Mouse (Mus musculus) limb, embryonic 13.5 days (tissue): Measurements from ENCODE around the gene Sap30. TPM values are rescaled to one million over a fixed set of nuclear protein-coding genes. Genes with fewer than 3 reads are reported as not detected.

Experiments used
- ATAC-seq: fragments of 200-750 bp; cut with Nextera tagmentation; 2 replicates; pipeline ENCODE4 v1.8.0; 2017; ENCODE audit warnings: low read depth, moderate number of reproducible peaks, moderate TSS enrichment; ENCODE audit not compliant: low FRiP score
- H3K27ac ChIP-seq: fragments of 300-500 bp; sonication (generic); 2 replicates; pipeline ENCODE4 v1.5.1; 2015; ENCODE audit warnings: inconsistent platforms, mild to moderate bottlenecking, moderate library complexity
- H3K27me3 ChIP-seq: fragments of 300-500 bp; sonication (generic); 2 replicates; pipeline ENCODE4 v1.6.1; 2015; ENCODE audit warnings: mild to moderate bottlenecking, inconsistent platforms
- H3K36me3 ChIP-seq: fragments of 300-500 bp; sonication (generic); 2 replicates; pipeline ENCODE4 v1.6.1; 2015; ENCODE audit warnings: inconsistent platforms, mild to moderate bottlenecking, moderate library complexity
- H3K4me1 ChIP-seq: fragments of 300-500 bp; sonication (generic); 2 replicates; pipeline ENCODE4 v1.6.1; 2015; ENCODE audit warnings: inconsistent platforms
- H3K4me2 ChIP-seq: fragments of 300-500 bp; sonication (generic); replicated peaks from 2 replicates; pipeline ENCODE4 v1.6.1; 2015; ENCODE audit warnings: inconsistent platforms, mild to moderate bottlenecking, moderate library complexity
- H3K4me3 ChIP-seq: fragments of 300-500 bp; sonication (generic); 2 replicates; pipeline ENCODE4 v1.5.1; 2015; ENCODE audit warnings: moderate library complexity, mild to moderate bottlenecking, inconsistent platforms
- H3K9ac ChIP-seq: fragments of 300-500 bp; sonication (generic); 2 replicates; pipeline ENCODE4 v1.6.1; 2015; ENCODE audit warnings: mild to moderate bottlenecking, inconsistent platforms
- H3K9me3 ChIP-seq: fragments of 300-500 bp; sonication (generic); 2 replicates; pipeline ENCODE4 v1.6.1; 2016; ENCODE audit warnings: inconsistent platforms
- WGBS: fragments of 180-500 bp; shearing (Covaris S2); methylation state at CpG from one replicate; pipeline ENCODE4 v1.1.7; 2015; 5-methylcytosine and 5-hydroxymethylcytosine counted together
- polyA plus RNA-seq: library from polyadenylated mRNA; unstranded; fragments of >200 nt; fragmentation: Nextera tagmentation; extraction: Ambion mirVana; gene quantifications from 2 replicates; pipeline ENCODE4 v1.2.1, GENCODE M21; 2015

Sap30 gene
- polyA plus RNA-seq, 1 experiment from 2014 or later, result 40.7 TPM

GRCm38 (mm10) chr8:57489366-57489765, 1.7 kb upstream of the Sap30 start:
- Histone ChIP-seq H3K4me2 (no peak overlapping the region), H3K9ac (no peak overlapping the region), H3K27ac (no peak overlapping the region), H3K9me3 (no peaks in the 10 kb centered on the region), H3K4me1 (peaks cover 13% of the 10 kb centered on the region), H3K36me3 (no peaks in the 10 kb centered on the region), H3K4me3 (no peak overlapping the region), H3K27me3 (no peaks in the 10 kb centered on the region)
- ATAC-seq, result no peak
- WGBS, result 100% methylated on average over 1 of the region's 1 CpGs

GRCm38 (mm10) chr8:57488312-57488765, 679 bp upstream of the Sap30 start:
- H3K4me2 ChIP-seq, result peak overlapping the region; percentile 82
- no peaks in the 10 kb centered on the region for H3K27me3 ChIP-seq
- peaks cover 4% of the 10 kb centered on the region for H3K36me3 ChIP-seq
- peak; percentile 12 for ATAC-seq
- peaks cover 13% of the 10 kb centered on the region for H3K4me1 ChIP-seq
- peak overlapping the region; percentile 87 for H3K4me3 ChIP-seq
- H3K27ac ChIP-seq, result peak overlapping the region; percentile 97
- WGBS, result under 1% methylated on average over 25 of the region's 25 CpGs
- H3K9ac ChIP-seq, result peak overlapping the region; percentile 68
- H3K9me3 ChIP-seq, result no peaks in the 10 kb centered on the region

DNA sequence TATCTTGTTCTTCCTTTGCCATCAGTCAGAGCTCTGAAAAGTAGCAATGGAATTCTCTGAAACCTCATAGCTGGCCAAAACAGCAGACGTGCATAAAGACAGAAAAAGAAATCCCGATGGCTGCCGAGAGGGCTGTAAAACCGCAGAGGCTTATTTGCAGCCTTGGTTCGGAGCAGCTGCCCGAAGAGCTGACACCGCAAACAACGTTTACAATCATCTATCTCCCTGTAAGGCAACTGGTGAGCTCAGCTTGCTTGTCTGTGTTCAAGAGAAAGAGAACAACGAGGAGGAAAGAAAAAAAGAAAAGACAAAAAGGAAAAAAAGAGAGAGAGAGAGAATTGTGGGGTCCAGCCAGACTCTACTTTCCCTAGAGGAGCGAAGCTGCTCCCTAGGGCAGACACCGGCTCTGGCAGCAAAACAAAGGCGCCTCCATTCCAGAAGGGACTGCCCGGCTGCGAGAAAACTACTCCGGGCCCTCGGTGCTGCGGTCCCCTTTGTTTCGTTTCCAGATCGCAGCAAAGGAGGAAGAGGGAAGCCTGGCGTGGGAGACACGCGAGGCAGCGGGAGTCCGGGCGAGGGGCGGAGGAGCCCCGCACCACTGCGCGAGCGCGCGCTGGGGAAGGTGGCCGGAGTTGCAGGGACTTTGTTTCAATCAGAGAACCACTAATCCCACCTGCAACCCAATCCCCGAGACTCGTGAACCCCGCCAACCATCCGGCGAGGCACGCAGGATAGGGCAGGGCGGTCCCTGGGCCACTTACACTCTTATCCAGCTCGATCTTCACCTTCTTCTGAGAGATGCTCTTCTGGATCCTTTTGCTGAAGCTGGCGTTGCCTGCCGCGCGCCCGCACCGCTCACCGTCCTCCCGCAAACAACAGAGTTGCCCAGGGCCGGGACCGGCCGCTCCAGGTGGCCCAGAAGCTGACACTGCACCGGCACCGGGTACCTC, 894 bp downstream of the Sap30 start:
- H3K27me3 ChIP-seq, result no peaks in the 10 kb centered on the region
- ATAC-seq, result peak; percentile 58

GRCm38 (mm10) chr8:57480606-57481005, 7.1 kb downstream of the Sap30 start:
- 80% methylated on average over 4 of the region's 4 CpGs for WGBS

More for the DNA sequence above, 894 bp downstream of the Sap30 start:
- H3K4me1 ChIP-seq, result peaks cover 13% of the 10 kb centered on the region
- no peaks in the 10 kb centered on the region for H3K9me3 ChIP-seq
- H3K36me3 ChIP-seq, result peaks cover 14% of the 10 kb centered on the region
- under 1% methylated on average over 54 of the region's 54 CpGs for WGBS
- H3K4me2 ChIP-seq, result peak overlapping the region; percentile 82
- peak overlapping the region; percentile 87 for H3K4me3 ChIP-seq
- H3K27ac ChIP-seq, result peak overlapping the region; percentile 97
- peak overlapping the region; percentile 94 for H3K9ac ChIP-seq

DNA sequence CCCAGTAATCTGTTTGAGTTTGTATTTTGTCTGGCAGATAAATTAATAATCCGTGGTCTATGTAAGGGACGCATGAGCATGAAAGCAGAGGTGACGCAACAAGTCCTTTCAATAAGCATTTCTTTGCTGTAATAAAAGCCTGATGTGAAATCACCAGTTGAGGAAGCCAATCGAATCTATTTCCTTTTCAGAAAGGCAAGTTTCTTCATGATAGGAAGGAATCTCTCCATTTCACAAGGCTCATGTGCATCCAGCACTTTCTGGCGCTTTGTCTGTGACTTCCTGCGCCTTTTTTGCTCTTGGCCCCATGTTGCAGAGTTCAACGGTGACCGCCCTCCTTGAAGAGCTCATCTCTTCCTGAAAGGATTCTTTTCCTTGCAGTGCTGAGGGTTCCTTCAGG, 8.0 kb downstream of the Sap30 start:
- 92% methylated on average over 8 of the region's 8 CpGs for WGBS
- no peak overlapping the region for H3K4me3 ChIP-seq
- ATAC-seq, result no peak

More at GRCm38 (mm10) chr8:57480606-57481005, 7.1 kb downstream of the Sap30 start:
- no peak overlapping the region for H3K4me2 ChIP-seq
- H3K9ac ChIP-seq, result no peak overlapping the region
- no peak overlapping the region for H3K4me3 ChIP-seq
- no peak for ATAC-seq
- peaks cover 23% of the 10 kb centered on the region for H3K36me3 ChIP-seq
- no peaks in the 10 kb centered on the region for H3K27me3 ChIP-seq
- H3K4me1 ChIP-seq, result peaks cover 6% of the 10 kb centered on the region
- H3K27ac ChIP-seq, result no peak overlapping the region
- no peaks in the 10 kb centered on the region for H3K9me3 ChIP-seq

GRCm38 (mm10) chr8:57478406-57478805, 9.3 kb downstream of the Sap30 start:
- Histone ChIP-seq H3K9ac (no peak overlapping the region), H3K9me3 (no peaks in the 10 kb centered on the region), H3K36me3 (peaks cover 19% of the 10 kb centered on the region), H3K27me3 (no peaks in the 10 kb centered on the region), H3K27ac (no peak overlapping the region), H3K4me3 (no peak overlapping the region), H3K4me2 (no peak overlapping the region), H3K4me1 (no peaks in the 10 kb centered on the region)
- WGBS, result 63% methylated on average over 3 of the region's 3 CpGs
- no peak for ATAC-seq

More for the DNA sequence above, 8.0 kb downstream of the Sap30 start:
- H3K4me1 ChIP-seq, result no peaks in the 10 kb centered on the region
- H3K27me3 ChIP-seq, result no peaks in the 10 kb centered on the region
- peaks cover 23% of the 10 kb centered on the region for H3K36me3 ChIP-seq
- H3K4me2 ChIP-seq, result no peak overlapping the region
- H3K27ac ChIP-seq, result no peak overlapping the region
- H3K9ac ChIP-seq, result no peak overlapping the region
- H3K9me3 ChIP-seq, result no peaks in the 10 kb centered on the region

- Histone ChIP-seq H3K9ac (no peak overlapping the region), H3K4me3 (no peak overlapping the region), H3K27me3 (no peaks in the 10 kb centered on the region), H3K4me2 (no peak overlapping the region), H3K36me3 (no peaks in the 10 kb centered on the region), H3K27ac (no peak overlapping the region), H3K4me1 (peaks cover 2% of the 10 kb centered on the region; the same call in 1 of the 2 replicates), H3K9me3 (no peaks in the 10 kb centered on the region; the same call in 1 of the 2 replicates)
- WGBS, result 77% methylated on average over 6 of the region's 6 CpGs
- no peak for ATAC-seq
These were observed 13.9 kb downstream of the Sap30 start for GRCm38 (mm10) chr8:57473751-57474150.

- no peak overlapping the region for H3K4me3 ChIP-seq
- peaks cover 4% of the 10 kb centered on the region; the same call in 1 of the 2 replicates for H3K4me1 ChIP-seq
- H3K9ac ChIP-seq, result no peak overlapping the region
- no peak for ATAC-seq
- H3K27ac ChIP-seq, result no peak overlapping the region
- no peak overlapping the region for H3K4me2 ChIP-seq
- H3K27me3 ChIP-seq, result no peaks in the 10 kb centered on the region
- no peaks in the 10 kb centered on the region for H3K36me3 ChIP-seq
- H3K9me3 ChIP-seq, result no peaks in the 10 kb centered on the region; the same call in 1 of the 2 replicates
- WGBS, result 87% methylated on average over 5 of the region's 5 CpGs
These were observed 16.8 kb downstream of the Sap30 start for GRCm38 (mm10) chr8:57470863-57471262.

DNA sequence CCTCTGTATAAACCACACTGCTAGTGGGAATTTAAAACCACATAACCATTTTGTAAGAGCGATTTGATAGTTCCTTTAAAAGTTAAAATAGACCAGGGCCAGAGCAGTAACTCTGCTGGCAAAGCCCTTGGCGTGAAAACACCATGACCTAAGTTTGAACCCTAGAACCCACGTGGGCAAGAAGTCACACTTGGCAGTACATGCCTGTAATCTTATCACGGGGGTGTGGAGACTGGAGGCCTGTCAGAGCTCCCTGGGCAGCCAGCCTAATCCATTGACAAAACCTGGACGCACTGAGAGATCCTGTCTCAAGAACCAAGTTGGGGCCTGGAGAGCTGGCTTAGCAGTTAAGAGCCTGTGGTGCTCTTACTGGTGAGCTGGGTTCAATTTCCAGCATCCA, 19.0 kb downstream of the Sap30 start:
- no peaks in the 10 kb centered on the region for H3K27me3 ChIP-seq
- H3K9me3 ChIP-seq, result no peaks in the 10 kb centered on the region; the same call in 1 of the 2 replicates
- no peaks in the 10 kb centered on the region for H3K36me3 ChIP-seq
- H3K4me1 ChIP-seq, result peaks cover 4% of the 10 kb centered on the region; the same call in 1 of the 2 replicates
- 28% methylated on average over 5 of the region's 5 CpGs for WGBS
- no peak overlapping the region for H3K4me3 ChIP-seq
- H3K27ac ChIP-seq, result no peak overlapping the region
- no peak overlapping the region for H3K9ac ChIP-seq
- ATAC-seq, result peak; percentile 89
- H3K4me2 ChIP-seq, result no peak overlapping the region

DNA sequence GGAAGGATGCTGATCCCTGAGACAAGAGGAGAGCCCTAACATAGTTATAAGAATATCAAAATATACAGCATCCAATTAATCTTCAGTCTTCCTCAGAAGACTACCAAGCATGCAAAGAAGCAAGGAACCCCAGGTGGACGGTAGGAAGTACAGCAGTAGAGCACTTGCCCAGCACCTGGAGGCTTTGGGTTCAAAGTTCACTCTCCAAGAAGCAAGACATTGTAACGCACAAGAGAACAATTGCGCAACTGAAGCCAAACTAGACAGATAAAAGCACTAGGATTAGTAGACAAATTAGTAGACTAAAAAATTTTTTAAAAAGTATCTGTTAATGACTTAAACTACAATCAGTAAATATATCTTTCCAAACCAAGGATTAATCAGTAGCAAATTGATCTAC, 23.9 kb downstream of the Sap30 start:
- Histone ChIP-seq H3K4me2 (no peak overlapping the region), H3K9me3 (no peaks in the 10 kb centered on the region), H3K9ac (no peak overlapping the region), H3K4me1 (peaks cover 2% of the 10 kb centered on the region; the same call in 1 of the 2 replicates), H3K27me3 (no peaks in the 10 kb centered on the region), H3K4me3 (no peak overlapping the region), H3K36me3 (no peaks in the 10 kb centered on the region), H3K27ac (no peak overlapping the region)
- no peak for ATAC-seq
- 90% methylated on average over 3 of the region's 3 CpGs for WGBS

DNA sequence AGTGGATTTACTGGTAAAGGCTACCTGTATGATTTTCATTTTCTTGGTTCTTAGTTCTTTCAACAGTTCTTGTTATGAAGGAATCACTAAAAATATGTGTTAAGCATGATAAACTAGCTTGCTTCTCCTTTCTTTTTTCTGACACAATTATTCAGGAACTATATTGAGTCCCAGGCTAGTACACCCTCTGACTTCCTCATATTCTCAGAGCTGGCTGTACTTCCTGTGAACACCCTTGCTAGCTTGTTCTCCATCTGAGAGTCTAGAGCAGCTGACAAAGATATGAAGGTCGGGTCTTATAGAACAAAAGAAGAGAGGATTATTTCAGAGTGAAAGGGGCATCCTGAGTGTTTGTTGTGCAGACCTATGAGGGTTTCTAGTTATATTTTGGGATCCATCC, 24.8 kb downstream of the Sap30 start:
- Histone ChIP-seq H3K4me2 (no peak overlapping the region), H3K4me3 (no peak overlapping the region), H3K4me1 (peaks cover 3% of the 10 kb centered on the region; the same call in 1 of the 2 replicates), H3K36me3 (no peaks in the 10 kb centered on the region), H3K27me3 (no peaks in the 10 kb centered on the region), H3K9me3 (no peaks in the 10 kb centered on the region), H3K27ac (no peak overlapping the region), H3K9ac (no peak overlapping the region)
- 56% methylated on average over 1 of the region's 1 CpGs for WGBS
- ATAC-seq, result no peak

DNA sequence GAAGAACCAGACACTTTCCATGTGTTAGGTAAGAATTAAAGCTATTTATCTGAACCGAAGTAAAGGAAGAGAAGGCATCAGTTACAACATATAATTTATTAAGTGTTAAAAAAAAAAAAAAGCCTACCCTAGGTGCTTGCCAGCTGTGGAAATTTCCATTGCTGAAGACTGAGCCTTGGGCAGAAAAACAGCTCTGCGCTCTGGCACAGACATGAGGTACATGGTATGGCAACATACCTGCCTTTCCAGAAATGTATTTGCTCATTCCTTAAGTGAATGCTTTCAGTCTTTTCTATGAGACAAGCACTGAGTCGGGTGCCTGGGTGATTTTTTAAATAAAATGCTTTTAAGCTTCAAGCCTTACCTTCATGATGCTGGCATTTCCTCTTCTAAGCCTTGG, 29.7 kb downstream of the Sap30 start:
- no peak overlapping the region for H3K4me3 ChIP-seq
- H3K4me1 ChIP-seq, result peaks cover 7% of the 10 kb centered on the region
- no peak overlapping the region for H3K9ac ChIP-seq
- no peaks in the 10 kb centered on the region for H3K9me3 ChIP-seq
- H3K27ac ChIP-seq, result no peak overlapping the region
- WGBS, result 37% methylated on average over 3 of the region's 3 CpGs
- ATAC-seq, result peak; percentile 62; the same call in 1 of the 2 replicates
- no peaks in the 10 kb centered on the region for H3K36me3 ChIP-seq
- 0 out of 2 replicates have a peak overlapping the region, but pooled peaks have one; percentile 43 for H3K4me2 ChIP-seq
- no peaks in the 10 kb centered on the region for H3K27me3 ChIP-seq
